Mouse (Mus musculus) large intestine, adult 2 months (tissue): ENCODE data around the gene Pigh. TPM values are rescaled to one million over a fixed set of nuclear protein-coding genes. Genes with fewer than 3 reads are reported as not detected.

ENCODE experiments used
- polyA plus RNA-seq: library from polyadenylated mRNA; depleted of rRNA; stranded (reverse); fragments of >200 nt; gene quantifications from 2 replicates; pipeline ENCODE4 v1.2.3, GENCODE M21; 2012; rRNA removed

The Pigh gene
- polyA plus RNA-seq, 1 experiment, result 8.4 TPM

Other genes starting within 250 kb of the Pigh start
- 11.9 and 13.8 TPM in 2 replicates for gene Atp6v1d, start 228.0 kb downstream of the Pigh start, polyA plus RNA-seq
- 11.5 and 12.7 TPM in 2 replicates for gene Eif2s1, start 227.8 kb downstream of the Pigh start, polyA plus RNA-seq
- 16.3 and 37.4 TPM in 2 replicates for gene Plek2, start 182.7 kb downstream of the Pigh start, polyA plus RNA-seq
- 9.8 and 11.0 TPM in 2 replicates for gene Tmem229b, start 82.0 kb downstream of the Pigh start, polyA plus RNA-seq
- gene Plekhh1, start 60.5 kb downstream of the Pigh start, polyA plus RNA-seq, result 13.3 and 26.2 TPM in 2 replicates
- 38.4 and 151 TPM in 2 replicates for gene Arg2, start 41.1 kb upstream of the Pigh start, polyA plus RNA-seq
- 32.9 and 42.3 TPM in 2 replicates for gene Vti1b, start 83.0 kb upstream of the Pigh start, polyA plus RNA-seq
- 15.5 and 30.2 TPM in 2 replicates for gene Rdh11, start 102.6 kb upstream of the Pigh start, polyA plus RNA-seq
- gene Rdh12, start 119.3 kb upstream of the Pigh start, polyA plus RNA-seq, result 1.2 and 1.5 TPM in 2 replicates
- gene Zfyve26, start 206.7 kb upstream of the Pigh start, polyA plus RNA-seq, result 12.5 and 21.0 TPM in 2 replicates
- gene Rad51b, start 207.6 kb upstream of the Pigh start, polyA plus RNA-seq, result 1.3 and 1.7 TPM in 2 replicates